ENCODE assay signal across 9 mouse cellular contexts in the genomic region with DNA sequence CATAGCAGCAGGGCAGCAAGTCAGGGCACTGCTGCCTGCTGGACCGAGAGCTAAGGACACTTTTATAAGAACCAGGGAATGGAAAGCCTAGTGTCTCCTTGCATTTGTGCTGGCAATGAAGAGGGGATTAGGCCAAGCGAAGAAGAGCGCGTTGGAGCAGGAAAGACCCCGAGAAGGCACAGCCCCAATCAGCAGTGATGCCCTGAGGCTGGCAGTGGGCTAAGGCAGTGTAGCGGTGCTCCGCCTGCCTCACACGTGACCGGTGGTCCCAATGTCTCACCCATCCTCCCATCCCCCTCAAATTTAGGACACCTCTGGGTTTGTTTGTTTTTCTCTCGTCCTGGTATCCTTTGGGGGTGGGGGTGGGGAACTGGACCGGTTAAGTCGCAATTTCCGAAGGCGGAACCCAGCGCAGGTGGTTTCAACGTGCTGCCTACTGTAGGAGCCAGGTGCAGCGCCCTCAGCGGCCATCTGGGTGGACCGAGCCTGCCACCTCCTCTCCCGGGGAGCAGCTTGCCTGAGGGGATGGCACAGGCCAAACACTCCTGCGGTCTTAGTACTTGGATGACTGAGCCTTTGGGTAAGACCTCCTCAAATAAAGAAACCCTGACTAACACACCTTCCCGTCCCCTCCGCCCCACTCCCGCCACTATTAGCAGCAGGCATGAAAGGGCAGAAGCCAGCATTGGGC. TPM values are rescaled to one million over a fixed set of nuclear protein-coding genes. Genes with fewer than 3 reads are reported as not detected.
A peak's percentile ranks its signal among the peaks of the same experiment; 100 is the strongest.
DNase-seq lines count a peak whose midpoint lies in the region; ATAC-seq and TF ChIP-seq lines count a peak whose summit lies in the region.
"Had no signal": no experiment of that assay in that cellular context is flagged by ENCODE, and none has a peak within 500 bp of the region (broad histone marks: within the 10 kb centered on the region; RNA-seq: fewer than 3 reads in every experiment).

No protein-coding gene starts in this region.

- H3K4me2 ChIP-seq in forebrain, embryonic 13.5 days = peak overlapping the region; percentile 33

- H3K4me3 ChIP-seq in testis, adult 2 months (ENCODE audit: control insufficient read depth, low read depth, low read length) = peak overlapping the region; percentile 64
- no peak overlapping the region for H3K4me3 ChIP-seq in forebrain, embryonic 13.5 days

- H3K36me3 ChIP-seq in testis, adult 2 months (ENCODE audit: control insufficient read depth, insufficient read depth, low read length) = no peaks in the 10 kb centered on the region
- no peaks in the 10 kb centered on the region for H3K36me3 ChIP-seq in forebrain, embryonic 13.5 days (ENCODE audit: poor library complexity, severe bottlenecking)

- no peak for TF ChIP-seq CTCF in testis, adult 2 months (IDR thresholded peaks at IDR 0.05; ENCODE audit: control insufficient read depth, insufficient read depth, insufficient replicate concordance, low read depth, low read length)

- 11% methylated on average over 24 of the region's 24 CpGs for WGBS in forebrain, embryonic 13.5 days

- peaks cover 5% of the 10 kb centered on the region for H3K4me1 ChIP-seq in testis, adult 2 months (ENCODE audit: control insufficient read depth, insufficient read depth, low read length)
- 0 out of 2 replicates have a peak, but pooled peaks cover 8% of the 10 kb centered on the region for H3K4me1 ChIP-seq in forebrain, embryonic 13.5 days

- no peak for ATAC-seq in forebrain, embryonic 13.5 days

- no peak overlapping the region for H3K9ac ChIP-seq in forebrain, embryonic 13.5 days

- TF ChIP-seq POLR2A in testis, adult 2 months (IDR thresholded peaks at IDR 0.05; ENCODE audit: control insufficient read depth, low read depth, low read length) = no peak

- H3K27ac ChIP-seq in testis, adult 2 months (ENCODE audit: control insufficient read depth, insufficient read depth, low read depth, low read length) = no peak overlapping the region
- H3K27ac ChIP-seq in forebrain, embryonic 13.5 days = no peak overlapping the region

- H3K27me3 ChIP-seq in testis, adult 2 months (ENCODE audit: control insufficient read depth, insufficient read depth, low read length) = no peaks in the 10 kb centered on the region
- H3K27me3 ChIP-seq in forebrain, embryonic 13.5 days = peaks cover 9% of the 10 kb centered on the region; the same call in 1 of the 2 replicates

- DNase-seq in testis, postnatal 10 days (ENCODE audit: low spot score) = no peak
- peak; percentile 55 to 70 for DNase-seq in kidney, postnatal 4 days
- no peak for DNase-seq in layer of hippocampus, adult 11-12 months (ENCODE audit: low spot score)
- no peak for DNase-seq in spleen, postnatal 36 days (ENCODE audit: low spot score in 2 of 2)
- no peak for DNase-seq in layer of hippocampus, postnatal 14 days (ENCODE audit: low spot score in 2 of 2)
- DNase-seq: layer of hippocampus, adult 9-11 months had no signal

- H3K9me3 ChIP-seq in forebrain, embryonic 13.5 days (replicated peaks) = no peaks in the 10 kb centered on the region; the same call in 1 of the 2 replicates

RNA-seq across cellular contexts. Expression of a gene that starts 15.2 kb away (rescaled TPM):
- 3.3 and 4.2 TPM in 2 replicates for polyA plus RNA-seq in testis, adult 2 months (2012; rRNA removed)
- 0.98 and 2.2 TPM in 2 replicates for polyA plus RNA-seq in forebrain, embryonic 13.5 days (2015; fragmentation: Nextera tagmentation; extraction: Ambion mirVana)
- 1 to 10 TPM; 2.2 TPM for total RNA-seq in layer of hippocampus, postnatal 14 days (2021)
- total RNA-seq: neutrophil, adult 5-6 weeks had no signal

RNA-seq across cellular contexts. Expression of a gene that starts 21.5 kb away (rescaled TPM):
- 58.2 and 59.0 TPM in 2 replicates for polyA plus RNA-seq in testis, adult 2 months (2012; rRNA removed)
- polyA plus RNA-seq in forebrain, embryonic 13.5 days (2015; fragmentation: Nextera tagmentation; extraction: Ambion mirVana) = 178 and 184 TPM in 2 replicates
- total RNA-seq in layer of hippocampus, postnatal 14 days (2021) = 10 to 100 TPM; 86.1 to 90.6 TPM

RNA-seq across cellular contexts. Expression of a gene that starts 49.4 kb away (rescaled TPM):
- polyA plus RNA-seq in testis, adult 2 months (2012; rRNA removed) = 469 and 538 TPM in 2 replicates
- polyA plus RNA-seq in forebrain, embryonic 13.5 days (2015; fragmentation: Nextera tagmentation; extraction: Ambion mirVana) = 0.09 TPM in 1 of 2 replicates, not detected in the other
- total RNA-seq in layer of hippocampus, postnatal 14 days (2021) = under 1 TPM in 1 of 2 experiments, not detected in 1; 0.07 TPM
- total RNA-seq: neutrophil, adult 5-6 weeks had no signal

Comparison
In these comparisons a context has a peak if more than half of its experiments do, and no peak if none do; other contexts are left out.
1. DNase-seq: peak in kidney, postnatal 4 days (2 of 2); none in testis, postnatal 10 days (single experiment), layer of hippocampus, adult 11-12 months (single experiment), spleen, postnatal 36 days (0 of 2) and layer of hippocampus, postnatal 14 days (0 of 2).
2. RNA of a gene that starts 49.4 kb away (polyA plus RNA-seq): 469 to 538 TPM in testis, adult 2 months; 0.09 TPM in forebrain, embryonic 13.5 days; every median in the first group is over 100 times any median in the second.